Mouse (Mus musculus): ENCODE results near the gene Vmn2r19. TPM values are rescaled to one million over a fixed set of nuclear protein-coding genes. Genes with fewer than 3 reads are reported as not detected.

Vmn2r19 gene
- polyA plus RNA-seq, 1 experiment, result not detected

DNA sequence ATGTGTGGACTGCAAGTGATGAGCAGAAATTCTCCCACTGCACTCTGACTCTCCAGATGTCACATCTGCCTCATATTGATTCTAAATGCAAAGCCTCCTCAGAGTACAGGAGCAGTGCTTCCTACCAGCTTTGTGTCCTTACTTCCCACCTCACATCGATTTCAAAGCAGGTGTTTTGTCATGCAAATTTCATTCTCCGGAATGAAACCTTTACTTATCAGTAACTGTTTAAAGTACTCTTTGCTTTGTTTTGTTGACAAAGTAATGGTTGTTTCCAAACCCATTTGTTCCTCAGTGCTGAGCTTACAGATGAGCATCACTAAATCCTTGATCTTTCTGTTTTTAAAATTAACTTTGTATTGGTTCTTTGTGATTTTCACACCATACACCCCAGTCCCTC lies 24.4 kb downstream of the Vmn2r19 start:
- WGBS, result 31% methylated on average over 2 of the region's 2 CpGs
- no peak for DNase-seq
- H3K4me3 ChIP-seq (replicated peaks; ENCODE audit: insufficient read depth, low read depth, low read length), result no peak overlapping the region

DNA sequence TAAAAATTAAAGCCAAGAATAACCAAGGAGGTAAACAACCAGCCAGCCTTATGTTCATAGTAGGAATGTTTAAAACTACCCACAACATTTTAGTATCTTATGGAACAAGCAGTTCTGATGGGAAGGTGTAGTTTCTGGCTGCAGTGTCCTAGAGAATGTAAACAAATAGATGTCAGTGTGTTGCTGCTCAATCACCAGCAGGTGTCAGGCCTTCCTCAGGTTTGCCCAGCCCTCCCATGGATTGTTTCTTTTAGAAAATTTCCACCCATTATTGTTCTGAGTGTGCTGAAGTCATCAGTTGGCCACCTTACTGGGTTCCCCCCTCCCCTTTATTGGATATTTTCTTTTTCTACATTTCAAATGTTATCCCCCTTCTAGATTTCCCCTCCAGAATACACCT lies 32.0 kb downstream of the Vmn2r19 start:
- no peak for TF ChIP-seq POLR2A (IDR thresholded peaks at IDR 0.05; ENCODE audit: borderline replicate concordance, insufficient read depth, low read length)
- 0 out of 2 replicates have a peak, but pooled peaks have one; percentile 11 for TF ChIP-seq CTCF (IDR thresholded peaks at IDR 0.05; ENCODE audit: borderline replicate concordance, insufficient read depth, low read depth, low read length)
- no peak overlapping the region for H3K27ac ChIP-seq (ENCODE audit: insufficient read depth, low read length)
- DNase-seq, result no peak
- no peaks in the 10 kb centered on the region for H3K27me3 ChIP-seq (ENCODE audit: control insufficient read depth, insufficient read depth, low read length)
- H3K4me1 ChIP-seq (ENCODE audit: control insufficient read depth, insufficient read depth, low read length), result no peaks in the 10 kb centered on the region
- H3K4me3 ChIP-seq (replicated peaks; ENCODE audit: insufficient read depth, low read depth, low read length), result no peak overlapping the region

More for the DNA sequence above, 24.4 kb downstream of the Vmn2r19 start:
- no peaks in the 10 kb centered on the region for H3K27me3 ChIP-seq (ENCODE audit: control insufficient read depth, insufficient read depth, low read length)
- H3K27ac ChIP-seq (ENCODE audit: insufficient read depth, low read length), result no peak overlapping the region
- no peaks in the 10 kb centered on the region for H3K4me1 ChIP-seq (ENCODE audit: control insufficient read depth, insufficient read depth, low read length)
- TF ChIP-seq POLR2A (IDR thresholded peaks at IDR 0.05; ENCODE audit: borderline replicate concordance, insufficient read depth, low read length) (no peak), CTCF (IDR thresholded peaks at IDR 0.05; ENCODE audit: borderline replicate concordance, insufficient read depth, low read depth, low read length) (no peak)

DNA sequence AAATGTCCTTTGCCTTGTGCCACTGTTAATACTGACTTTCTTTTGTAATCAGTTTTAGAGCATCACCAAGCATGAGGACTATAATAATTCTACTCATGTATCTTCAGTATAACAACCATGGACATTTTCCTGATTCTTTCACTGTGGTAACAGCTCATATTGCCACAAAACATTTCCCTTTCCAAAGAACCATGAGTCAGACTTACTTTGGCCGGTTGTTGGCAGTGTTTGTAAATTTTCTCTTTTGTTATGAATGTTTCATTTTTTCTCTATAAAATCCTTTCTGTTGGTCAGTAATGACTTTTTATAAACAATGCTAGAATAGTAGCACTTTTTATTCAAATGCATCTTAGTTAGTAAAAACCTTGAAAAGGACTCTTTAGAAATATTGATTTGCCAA lies 38.0 kb downstream of the Vmn2r19 start:
- 88% methylated on average over 1 of the region's 1 CpGs for WGBS
- H3K27ac ChIP-seq (ENCODE audit: insufficient read depth, low read length), result no peak overlapping the region
- TF ChIP-seq POLR2A (IDR thresholded peaks at IDR 0.05; ENCODE audit: borderline replicate concordance, insufficient read depth, low read length), result no peak
- TF ChIP-seq CTCF (IDR thresholded peaks at IDR 0.05; ENCODE audit: borderline replicate concordance, insufficient read depth, low read depth, low read length), result no peak

More for the DNA sequence above, 38.0 kb downstream of the Vmn2r19 start:
- H3K4me3 ChIP-seq (replicated peaks; ENCODE audit: insufficient read depth, low read depth, low read length), result no peak overlapping the region
- H3K4me1 ChIP-seq (ENCODE audit: control insufficient read depth, insufficient read depth, low read length), result no peaks in the 10 kb centered on the region
- DNase-seq, result no peak
- H3K27me3 ChIP-seq (ENCODE audit: control insufficient read depth, insufficient read depth, low read length), result no peaks in the 10 kb centered on the region

Other genes starting within 250 kb of the Vmn2r19 start
- gene Clec4a2, start 201.9 kb upstream of the Vmn2r19 start, polyA plus RNA-seq (2012; rRNA removed), result 0.32 and 0.44 TPM in 2 replicates
- gene Clec4b2, start 135.4 kb upstream of the Vmn2r19 start, polyA plus RNA-seq (2012; rRNA removed), result not detected in 2 replicates
- 0.10 TPM in 2 replicates for gene Clec4n, start 78.5 kb upstream of the Vmn2r19 start, polyA plus RNA-seq (2012; rRNA removed)
- gene Clec4d, start 46.2 kb upstream of the Vmn2r19 start, polyA plus RNA-seq (2012; rRNA removed), result 0.08 TPM in 1 of 2 replicates, not detected in the other
- not detected in 2 replicates for gene Clec4e, start 18.5 kb upstream of the Vmn2r19 start, polyA plus RNA-seq (2012; rRNA removed)
- not detected in 2 replicates for gene Vmn2r20, start 109.8 kb downstream of the Vmn2r19 start, polyA plus RNA-seq (2012; rRNA removed)
- not detected in 2 replicates for gene Vmn2r21, start 225.1 kb downstream of the Vmn2r19 start, polyA plus RNA-seq (2012; rRNA removed)

All from cerebellum, adult 2 months (tissue).